Mouse (Mus musculus) heart, adult 11 months (tissue): Measurements from ENCODE around the gene Plagl1.

ENCODE experiments used
- DNase-seq: peaks from one replicate; pipeline ENCODE4 v3.0.0; 2022

Gene Plagl1

DNA sequence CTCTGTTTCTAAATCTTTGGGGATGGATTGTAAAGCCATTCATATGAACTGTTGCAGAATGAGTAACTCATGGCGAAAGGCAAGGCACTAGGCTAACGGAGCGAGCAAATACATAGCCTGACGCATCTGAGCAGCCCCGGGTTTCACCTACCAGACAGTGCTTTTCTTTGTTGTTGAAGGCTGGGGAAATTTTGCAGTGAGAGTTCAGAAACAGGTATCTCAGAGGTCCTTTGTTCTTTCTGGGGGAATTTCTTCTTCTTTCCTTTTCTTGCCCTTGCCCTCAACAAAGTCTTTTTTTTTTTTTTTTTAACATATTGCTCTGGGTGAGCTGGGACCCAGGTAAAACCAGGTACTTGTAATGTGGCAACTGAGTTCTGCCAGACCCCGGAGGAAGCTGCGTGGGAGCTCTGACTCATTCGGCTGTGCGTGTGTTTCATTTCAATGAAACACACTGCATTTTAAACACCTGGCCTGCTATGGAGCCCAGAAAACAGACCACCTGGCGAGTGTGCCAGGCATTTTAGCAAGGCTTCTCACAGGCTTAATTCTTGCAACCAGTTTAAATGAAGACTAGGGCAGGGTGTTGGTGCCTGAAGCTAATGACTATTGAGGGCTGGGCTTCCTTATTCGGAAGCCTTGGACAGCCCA lies at the start of gene Plagl1:
Gene Plagl1, plus strand, starts transcription at position 484 of the 648 bp plus-strand sequence.
- no peak for DNase-seq

DNA sequence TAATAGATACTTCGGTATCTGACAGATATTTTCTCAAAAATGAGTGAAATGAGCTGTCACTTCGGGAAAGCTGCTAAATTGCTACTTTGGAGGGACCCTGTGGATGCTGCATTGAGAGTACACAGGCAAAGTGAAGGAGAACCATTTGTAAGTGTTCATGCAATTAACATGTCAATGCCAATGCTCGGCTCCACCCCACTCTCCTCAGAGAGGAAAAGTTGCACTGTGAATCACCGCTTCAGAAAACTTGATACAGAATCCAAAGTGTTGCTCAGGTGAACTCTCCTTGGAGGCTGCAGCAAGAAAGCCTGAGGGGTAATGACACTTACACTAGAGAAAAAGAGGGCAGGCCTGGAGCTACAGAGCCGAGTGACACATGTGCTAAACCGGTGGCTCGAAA lies 46.3 kb upstream of the Plagl1 start:
- peak; percentile 71 for DNase-seq

DNA sequence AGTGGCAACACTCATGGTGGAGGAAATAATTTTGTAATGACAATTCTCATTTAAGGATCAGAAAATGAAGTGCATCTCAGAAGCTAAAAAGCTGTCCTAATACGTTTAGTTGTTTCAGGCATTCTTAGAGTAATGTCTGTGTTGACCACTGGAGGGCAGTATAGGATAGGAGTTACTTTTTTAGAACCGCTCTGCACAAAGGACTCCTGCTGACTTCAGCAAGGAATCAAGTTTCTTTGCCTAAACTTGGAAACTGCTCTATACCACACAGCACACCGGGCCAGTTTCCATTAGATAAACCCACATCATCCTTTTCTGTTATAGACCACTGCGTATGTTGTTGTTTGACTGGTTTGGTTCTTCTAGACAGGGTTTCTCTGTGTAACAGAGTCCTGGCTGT lies 43.7 kb upstream of the Plagl1 start:
- peak; percentile 85 for DNase-seq

DNA sequence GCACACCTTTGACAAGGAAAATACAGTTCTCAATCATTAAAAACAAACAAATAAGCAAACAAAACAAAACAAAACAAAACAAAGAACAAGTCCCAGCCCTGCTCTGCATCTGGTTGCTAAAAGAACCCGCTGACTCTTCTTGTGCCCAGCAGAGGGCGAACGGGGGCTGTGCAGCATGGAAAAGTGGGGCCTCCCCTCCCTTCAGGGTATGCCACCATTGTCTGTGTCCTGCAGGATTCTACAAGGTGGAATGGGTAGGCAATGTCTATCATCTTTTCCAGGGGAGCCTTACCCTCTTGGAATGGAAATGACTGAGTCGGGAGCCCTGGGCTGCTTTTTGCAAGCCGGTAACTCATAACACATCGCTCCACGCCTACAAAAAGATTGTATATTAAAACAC lies 41.8 kb upstream of the Plagl1 start:
- peak; percentile 77 for DNase-seq

DNA sequence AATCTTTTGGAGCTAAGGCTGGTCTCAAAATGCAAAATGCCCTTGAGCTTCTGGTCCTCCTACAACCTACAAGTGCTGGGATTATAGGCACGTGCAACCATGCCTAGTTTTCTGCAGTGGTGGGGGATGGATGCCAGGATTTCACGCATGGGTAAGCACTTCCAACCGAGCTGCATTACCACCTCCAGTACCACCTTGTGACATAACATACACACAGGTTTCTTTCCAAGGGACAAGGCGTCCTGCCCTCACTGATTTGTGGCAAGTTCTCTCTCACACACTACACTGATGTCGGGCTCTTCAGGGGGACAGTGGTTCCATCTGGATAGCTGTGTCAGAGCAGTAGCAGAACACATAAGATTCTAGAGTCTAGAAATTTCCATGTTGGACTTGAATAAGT lies 41.3 kb upstream of the Plagl1 start:
- peak; percentile 75 for DNase-seq

DNA sequence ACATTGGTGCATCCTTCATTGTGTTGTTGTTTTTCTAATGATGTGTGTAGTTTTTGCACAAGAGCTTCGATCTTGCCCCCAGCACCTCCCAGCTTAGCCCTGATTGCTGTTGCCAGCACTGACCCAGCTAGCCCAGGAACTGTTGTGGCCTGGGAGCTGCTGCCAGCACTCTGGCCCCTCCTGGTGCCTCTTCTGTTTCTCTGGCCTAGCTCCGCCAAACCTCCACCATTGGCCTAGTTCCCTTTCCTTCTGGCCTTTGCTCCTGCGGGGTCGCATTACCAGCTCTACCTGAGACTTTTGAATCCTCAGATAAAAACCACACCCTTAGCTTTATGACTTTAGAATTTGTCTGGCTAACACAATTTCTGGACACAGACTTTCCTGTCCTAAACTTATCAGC lies 38.2 kb upstream of the Plagl1 start:
- DNase-seq, result peak; percentile 84

DNA sequence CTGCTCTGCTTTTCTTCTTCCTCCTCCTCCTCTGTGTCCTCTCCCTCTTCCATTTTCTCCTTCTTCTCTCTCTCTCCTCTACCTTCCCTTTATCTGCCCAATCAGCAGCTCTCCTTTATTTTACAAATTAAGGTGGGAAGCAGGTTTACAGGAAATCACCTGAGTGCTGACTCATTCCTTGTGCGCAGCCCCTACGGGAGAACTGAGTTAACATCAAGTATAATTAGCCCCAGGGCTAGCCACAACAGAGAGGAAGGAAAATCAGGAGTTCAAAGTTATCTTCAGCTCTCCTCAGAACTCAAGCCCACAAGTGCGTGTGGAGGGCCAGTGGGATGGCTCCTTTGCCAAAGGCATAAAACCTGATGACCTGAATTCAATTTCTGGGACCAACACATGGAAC lies 36.3 kb upstream of the Plagl1 start:
- peak; percentile 31 for DNase-seq

DNA sequence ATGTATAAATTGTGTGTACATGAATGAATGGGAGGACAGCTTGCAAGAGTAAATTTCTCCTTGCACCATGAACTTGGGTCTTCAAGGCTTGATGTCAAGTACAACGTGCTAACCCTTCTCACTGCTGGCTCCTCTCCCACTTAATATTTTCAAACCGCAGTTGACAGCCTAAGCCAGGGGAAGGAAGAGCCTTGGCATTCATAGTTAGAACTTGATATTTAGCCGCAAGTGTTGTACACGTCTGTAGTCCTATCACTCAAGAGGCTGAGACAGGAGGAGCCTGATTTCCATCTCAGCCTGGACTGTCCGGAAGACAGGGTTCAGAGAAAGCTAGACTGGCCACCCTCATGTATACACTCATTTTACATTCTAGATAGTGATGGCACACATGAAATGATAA lies 32.6 kb upstream of the Plagl1 start:
- DNase-seq, result no peak

DNA sequence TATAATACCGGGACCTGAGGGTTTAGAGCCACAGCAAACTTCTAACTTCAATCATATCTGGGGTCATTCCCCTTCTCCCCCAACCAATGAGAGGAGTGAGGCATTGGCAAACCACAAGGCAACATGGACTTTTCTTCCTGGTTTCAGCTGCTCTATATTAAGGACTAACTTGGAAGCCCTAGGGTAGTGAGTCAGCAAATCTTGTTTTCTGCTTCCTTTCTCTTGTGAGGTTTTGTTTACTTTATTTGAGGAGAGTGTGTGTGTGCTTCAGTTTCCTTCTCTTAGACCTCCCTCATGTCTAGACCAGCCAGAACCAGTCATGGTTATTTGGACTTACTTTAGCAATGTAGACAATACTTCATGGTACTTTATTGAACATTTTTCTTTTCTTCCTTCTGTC lies 32.1 kb upstream of the Plagl1 start:
- DNase-seq, result peak; percentile 46

DNA sequence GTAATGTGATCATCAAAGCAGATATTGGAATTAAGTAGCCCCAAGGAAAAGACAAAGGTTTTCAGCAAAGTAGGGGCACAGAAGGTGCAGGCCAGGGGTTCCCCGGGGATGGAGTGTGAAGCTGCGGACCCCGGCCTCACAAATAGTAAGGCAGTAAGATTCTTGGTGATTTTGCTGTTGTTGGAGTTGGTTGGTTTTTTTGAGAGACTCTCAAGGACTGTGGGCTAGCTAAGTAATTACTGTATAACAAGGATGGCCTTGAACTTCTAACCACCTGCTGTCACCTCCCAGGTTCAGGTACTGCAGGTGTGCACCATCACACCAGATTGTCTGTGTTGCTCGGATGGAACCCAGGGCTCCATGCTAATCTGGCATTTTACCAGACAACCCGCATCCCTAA lies 30.9 kb upstream of the Plagl1 start:
- peak; percentile 63 for DNase-seq

DNA sequence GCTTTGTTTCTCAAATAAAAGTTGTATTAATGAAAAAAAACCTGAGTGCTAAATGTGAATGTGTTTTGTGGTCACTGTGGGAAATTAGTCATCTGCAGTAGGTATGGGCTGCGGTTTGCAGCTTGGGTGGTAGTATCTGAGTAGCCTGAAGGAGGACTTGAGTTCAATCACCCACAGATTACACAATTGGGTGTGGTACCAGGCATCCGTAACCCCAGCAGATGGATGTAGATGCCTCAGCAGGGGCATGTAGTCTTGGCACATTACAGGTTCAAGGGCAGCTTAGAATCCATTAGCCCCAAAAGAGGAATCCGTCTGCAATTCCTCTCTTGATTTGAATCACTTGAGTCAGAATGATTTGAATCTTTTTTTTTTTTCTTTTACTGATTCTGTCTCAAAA lies 25.0 kb upstream of the Plagl1 start:
- peak; percentile 58 for DNase-seq

DNA sequence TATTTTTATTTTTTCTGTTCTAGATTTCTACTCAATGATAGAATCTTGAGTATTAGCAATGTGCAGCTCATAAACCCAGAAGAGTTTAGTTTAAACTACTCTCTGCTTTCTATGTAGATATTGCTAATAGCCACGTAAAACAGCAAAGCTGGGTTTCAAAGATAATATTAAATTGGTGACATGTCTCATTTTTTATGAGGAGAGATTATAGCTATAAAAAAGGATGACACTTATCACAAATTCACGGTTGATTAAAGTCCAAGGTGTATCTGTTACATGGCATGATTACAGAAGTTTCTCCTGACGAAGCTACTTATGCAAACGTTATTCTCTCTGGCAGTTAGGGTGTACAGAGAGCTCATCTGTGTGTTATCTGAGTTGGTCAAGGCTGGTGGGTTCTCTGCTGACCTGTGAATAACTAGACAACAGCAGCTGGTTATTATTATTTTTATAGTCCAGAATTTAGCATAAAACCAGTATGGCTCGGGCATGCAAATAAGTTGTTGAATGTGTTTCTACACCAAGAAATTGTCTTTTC lies 20.6 kb upstream of the Plagl1 start:
- no peak for DNase-seq

DNA sequence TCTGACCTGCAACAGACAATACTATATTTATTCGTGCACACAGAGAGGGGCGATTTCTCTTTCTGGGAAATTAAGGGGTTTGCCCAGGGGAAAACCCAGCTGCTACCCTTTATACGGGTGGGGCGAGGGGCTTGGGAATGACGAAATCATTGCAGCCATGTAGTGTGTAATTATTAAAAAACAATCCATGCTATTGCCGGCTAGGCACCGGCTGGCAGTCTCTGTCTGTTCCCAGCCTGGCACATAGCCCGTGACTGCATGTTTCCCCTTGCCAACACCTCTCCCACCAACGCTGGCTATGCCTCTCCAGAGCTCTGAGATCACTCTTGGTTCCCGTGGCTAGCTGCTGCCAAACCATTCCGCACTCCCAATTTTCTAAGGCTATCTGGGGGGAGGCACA lies 15.6 kb upstream of the Plagl1 start:
- DNase-seq, result peak; percentile 76

DNA sequence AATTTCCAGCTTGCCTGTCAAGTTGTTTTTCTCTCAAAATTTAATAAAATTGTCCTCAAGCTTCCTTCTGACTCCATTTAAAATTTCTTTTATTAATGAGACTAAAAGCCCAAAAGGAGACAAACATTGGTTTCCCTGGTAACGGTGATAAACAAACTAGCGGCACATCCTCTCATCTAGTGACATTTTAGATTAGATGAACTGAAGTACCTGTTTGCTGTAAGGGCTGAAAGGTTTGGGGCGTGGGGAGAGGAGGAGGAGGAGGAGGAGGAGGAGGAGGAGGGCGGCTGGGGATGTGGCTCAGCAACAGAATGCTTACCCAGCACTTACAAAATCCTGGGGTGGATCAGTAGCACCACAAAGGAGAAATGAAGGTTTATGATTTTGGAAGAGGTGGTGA lies 12.5 kb upstream of the Plagl1 start:
- no peak for DNase-seq

DNA sequence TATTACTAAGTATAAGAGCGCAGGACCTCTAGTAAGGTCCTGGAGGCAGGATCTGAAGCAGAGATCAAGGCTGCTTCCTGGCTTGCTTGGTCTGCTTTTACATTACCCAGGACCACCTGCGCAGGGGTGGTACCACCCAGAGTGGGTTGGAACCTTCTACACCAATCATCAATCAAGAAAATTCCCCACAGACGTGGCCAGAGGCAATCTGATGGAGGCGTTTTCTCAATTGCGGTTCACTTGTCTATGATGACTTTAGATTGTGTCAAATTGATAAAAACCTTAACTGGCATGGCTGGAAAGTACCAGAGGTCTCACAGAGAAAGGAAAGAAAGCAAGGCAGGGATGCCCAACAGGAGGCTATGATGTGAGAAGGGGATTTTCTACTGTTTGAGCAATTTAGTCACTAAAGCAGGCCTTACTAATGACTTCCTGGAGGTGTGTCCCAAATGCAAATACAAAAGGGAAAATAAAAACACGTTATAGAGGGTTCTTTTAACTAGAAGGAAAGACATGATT lies 3.4 kb upstream of the Plagl1 start:
- no peak for DNase-seq

DNA sequence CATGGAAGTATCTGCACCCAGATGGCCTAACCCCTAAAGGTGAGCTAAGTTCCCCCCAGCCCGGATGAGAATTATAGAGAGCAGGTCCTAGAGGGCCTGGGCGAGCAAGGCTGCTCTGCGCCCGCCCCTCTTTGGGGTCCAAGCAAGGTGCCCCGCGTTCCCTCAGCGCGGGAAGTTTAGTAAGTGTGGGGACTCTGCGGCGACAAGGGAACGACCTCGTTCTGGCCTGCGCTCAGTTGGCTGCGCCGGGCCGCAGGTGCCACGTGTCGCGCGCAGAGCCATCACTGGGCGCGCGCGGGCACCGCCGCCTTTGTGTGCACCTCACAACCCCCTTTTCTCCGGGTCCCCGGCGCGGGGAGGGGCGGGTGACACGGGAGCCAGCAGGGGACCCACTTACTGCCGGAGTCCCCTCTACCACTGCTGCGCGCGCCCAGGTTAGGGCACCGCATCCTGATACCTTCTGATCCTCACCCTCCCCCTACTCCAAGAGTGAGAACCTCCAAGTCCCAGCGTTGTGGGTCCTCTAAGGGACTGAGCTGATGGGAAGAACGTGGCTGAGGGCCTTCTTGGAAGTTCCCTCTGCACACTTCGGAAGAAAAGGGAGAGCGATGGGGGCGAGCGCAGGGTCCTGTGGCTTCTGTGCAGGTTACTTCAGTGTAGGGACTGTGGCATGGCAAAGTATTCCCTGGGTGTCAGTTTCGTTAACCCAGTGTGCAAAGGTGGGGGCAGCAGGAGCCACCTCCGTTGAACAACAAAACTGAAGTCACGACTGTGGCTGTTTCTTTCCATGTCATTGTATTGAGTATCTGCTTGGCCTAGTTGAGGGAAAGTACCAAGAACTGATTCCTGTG lies 742 bp downstream of the Plagl1 start:
- no peak for DNase-seq

DNA sequence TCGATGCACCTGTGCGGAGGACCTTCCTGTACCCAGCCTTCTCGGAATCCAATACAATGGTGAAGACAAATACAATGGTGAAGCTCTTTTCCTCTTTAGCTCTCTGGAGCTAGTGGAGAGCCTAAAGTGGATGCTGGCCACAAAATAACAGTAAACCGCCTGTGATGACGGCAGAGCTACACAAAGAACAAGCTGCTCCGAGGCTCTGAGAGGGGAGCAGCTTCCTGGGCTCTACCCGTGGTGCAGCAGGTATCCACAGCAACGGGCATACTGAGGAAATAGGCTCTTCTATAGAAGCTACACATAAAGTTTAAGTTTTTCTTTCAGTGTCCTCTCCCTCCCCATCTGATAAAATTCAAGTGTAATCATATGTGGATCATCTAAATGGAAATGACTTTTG lies 2.1 kb downstream of the Plagl1 start:
- peak; percentile 22 for DNase-seq

DNA sequence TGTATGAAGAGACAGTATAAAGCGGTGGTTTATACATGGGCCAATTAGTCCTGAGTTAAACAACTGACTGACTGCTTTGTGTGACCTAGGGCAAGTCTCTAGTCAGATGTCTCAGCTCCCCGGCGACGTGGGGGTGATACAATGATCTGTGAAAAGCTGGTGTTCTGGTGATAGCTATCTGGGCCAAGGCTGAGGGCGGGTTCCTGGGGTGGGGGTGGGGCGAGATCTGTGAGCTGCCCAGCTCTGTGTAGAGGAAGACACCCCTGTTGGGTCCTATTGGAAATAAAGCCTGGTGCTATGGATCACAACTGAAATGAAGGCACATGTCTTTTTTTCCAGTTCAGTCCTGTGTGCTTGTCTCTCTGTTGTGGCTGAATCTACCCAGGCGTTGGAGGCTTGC lies 3.2 kb downstream of the Plagl1 start:
- DNase-seq, result no peak

DNA sequence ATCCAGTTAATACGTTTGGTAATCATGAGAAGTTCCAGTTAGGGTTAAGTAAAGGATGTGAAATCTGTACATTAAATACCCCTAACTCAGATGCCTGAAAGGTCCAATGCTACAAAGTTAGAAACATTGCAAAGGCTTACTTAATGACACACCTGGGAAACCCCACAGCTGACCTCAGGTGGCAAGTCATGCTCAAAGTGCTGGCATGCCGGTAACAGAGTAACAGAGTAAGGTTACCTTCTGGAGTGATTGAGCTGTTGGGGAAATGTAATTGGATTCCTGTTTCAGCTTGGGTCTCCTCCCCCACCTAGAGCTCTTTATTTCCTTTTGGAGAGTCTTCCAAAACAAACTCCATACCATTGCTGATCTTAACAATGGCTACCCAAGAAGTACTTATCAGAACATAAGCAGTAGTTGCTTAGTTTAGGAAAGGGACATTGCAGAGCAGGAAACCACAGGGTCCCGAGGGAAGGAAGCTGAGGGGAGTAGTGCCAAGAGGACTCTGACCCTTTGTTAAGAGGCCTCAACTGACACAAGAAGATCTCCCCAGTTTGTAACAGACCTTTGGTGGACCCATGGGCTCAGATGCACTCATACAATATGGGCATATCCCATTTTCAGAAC lies 4.9 kb downstream of the Plagl1 start:
- no peak for DNase-seq

DNA sequence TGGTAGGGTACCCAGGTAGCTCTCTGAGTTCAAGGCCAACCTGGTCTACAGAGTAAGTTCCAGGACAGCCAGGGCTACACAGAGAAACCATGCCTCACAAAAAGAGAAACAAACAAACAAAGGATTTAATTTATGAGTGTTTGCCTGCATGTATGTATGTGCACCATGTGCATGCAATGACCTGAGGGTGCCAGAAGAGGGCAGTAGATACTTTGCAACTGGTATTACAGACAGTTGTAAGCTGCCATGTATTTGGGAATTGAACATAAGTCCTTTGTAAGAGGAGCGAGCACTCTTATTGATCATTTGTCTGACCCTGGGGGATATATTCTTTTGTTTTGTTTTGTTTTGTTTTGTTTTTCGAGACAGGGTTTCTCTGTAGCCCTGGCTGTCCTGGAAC lies 10.7 kb downstream of the Plagl1 start:
- no peak for DNase-seq

DNA sequence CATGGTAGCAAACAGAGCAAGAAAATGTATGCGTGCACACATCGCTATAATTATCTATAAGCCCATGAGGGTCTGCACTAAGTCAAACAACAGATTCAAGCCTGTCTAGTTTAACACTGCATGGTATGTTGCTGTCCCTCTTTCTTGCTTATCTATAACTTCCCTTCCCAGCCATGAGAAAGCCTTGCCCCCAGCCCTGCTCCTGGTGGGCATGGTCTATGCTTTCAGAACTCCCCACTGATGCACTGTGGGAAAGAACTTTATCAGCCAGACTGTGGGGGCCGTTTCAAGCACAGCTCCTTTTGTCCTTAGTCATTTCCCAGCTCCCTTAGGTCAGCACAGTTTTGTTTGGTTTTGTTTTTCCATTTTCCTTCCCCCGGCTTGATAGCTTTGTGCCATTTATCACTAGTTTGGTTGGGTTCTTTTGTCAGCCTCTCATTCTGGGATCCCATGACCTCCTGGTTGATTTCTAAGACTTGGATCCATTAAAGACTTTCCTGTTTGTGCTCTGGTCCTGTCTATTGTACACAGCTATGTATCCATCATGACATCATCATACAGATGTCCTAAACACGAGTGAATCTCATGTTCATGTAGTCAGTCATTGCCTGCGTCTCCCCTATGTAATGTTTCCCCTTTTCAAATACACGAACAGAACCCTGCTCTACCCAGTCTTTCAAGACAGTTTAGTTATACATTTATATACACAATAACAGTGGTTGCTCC lies 16.7 kb downstream of the Plagl1 start:
- DNase-seq, result no peak

DNA sequence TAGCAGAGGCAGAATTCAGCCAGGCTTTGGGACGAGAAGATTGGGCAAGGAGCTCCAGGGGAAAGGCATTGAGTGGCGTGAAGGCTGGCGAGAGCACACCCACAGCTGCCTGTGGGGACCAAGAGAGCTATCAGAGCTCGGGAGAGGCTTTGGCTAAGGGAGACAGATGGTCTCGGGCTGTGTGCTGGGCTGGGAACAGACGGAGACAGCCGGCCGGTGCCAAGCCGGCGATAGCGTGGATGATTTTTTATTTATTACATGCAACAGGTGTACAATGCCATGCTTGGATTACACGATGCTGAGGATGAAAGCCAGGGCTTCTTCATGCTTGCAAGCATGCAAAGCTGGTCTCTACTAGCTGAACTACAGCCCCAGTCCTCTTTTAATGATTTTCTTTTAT lies 22.2 kb downstream of the Plagl1 start:
- DNase-seq, result no peak
